In genomic region chr2:40628323-40628722, GRCm38 (mm10) we compare ENCODE assay signal across 23 mouse cellular contexts.
DNase-seq lines count a peak whose midpoint lies in the region; ATAC-seq and TF ChIP-seq lines count a peak whose summit lies in the region.
"Had no signal": no experiment of that assay in that cellular context is flagged by ENCODE, and none has a peak within 500 bp of the region (broad histone marks: within the 10 kb centered on the region; RNA-seq: fewer than 3 reads in every experiment).

No protein-coding gene starts in this region.

- TF ChIP-seq CTCF in brain, embryonic 14.5 days (IDR thresholded peaks at IDR 0.05; ENCODE audit: borderline replicate concordance, extremely low read depth, insufficient read depth, insufficient read length), result no peak

- H3K36me3 ChIP-seq in hindbrain, embryonic 12.5 days, result no peaks in the 10 kb centered on the region
- H3K36me3 ChIP-seq in hindbrain, embryonic 14.5 days (replicated peaks; ENCODE audit: control insufficient read depth, insufficient read depth), result no peaks in the 10 kb centered on the region
- H3K36me3 ChIP-seq in neural tube, embryonic 11.5 days (ENCODE audit: control insufficient read depth, insufficient read depth, low read length), result no peaks in the 10 kb centered on the region
- no peaks in the 10 kb centered on the region for H3K36me3 ChIP-seq in neural tube, embryonic 15.5 days
- H3K36me3 ChIP-seq in neural tube, embryonic 14.5 days (ENCODE audit: control insufficient read depth, insufficient read depth, low read length), result no peaks in the 10 kb centered on the region
- H3K36me3 ChIP-seq: forebrain, embryonic 10.5 days; heart, embryonic 12.5 days; heart, embryonic 15.5 days; hindbrain, embryonic 10.5 days had no signal

- H3K27me3 ChIP-seq in hindbrain, embryonic 12.5 days, result no peaks in the 10 kb centered on the region
- H3K27me3 ChIP-seq in hindbrain, embryonic 14.5 days (ENCODE audit: control insufficient read depth, insufficient read depth, low read length), result no peaks in the 10 kb centered on the region
- no peaks in the 10 kb centered on the region for H3K27me3 ChIP-seq in neural tube, embryonic 11.5 days (ENCODE audit: control insufficient read depth, insufficient read depth, low read length)
- H3K27me3 ChIP-seq in neural tube, embryonic 15.5 days (replicated peaks), result no peaks in the 10 kb centered on the region
- H3K27me3 ChIP-seq in neural tube, embryonic 14.5 days (ENCODE audit: control insufficient read depth, insufficient read depth, low read length), result no peaks in the 10 kb centered on the region
- H3K27me3 ChIP-seq: heart, embryonic 12.5 days; heart, embryonic 15.5 days had no signal

- ATAC-seq in hindbrain, embryonic 12.5 days (ENCODE audit: low FRiP score), result peak; percentile 50; the same call in 1 of the 2 replicates
- ATAC-seq in hindbrain, embryonic 14.5 days (ENCODE audit: low FRiP score), result no peak
- ATAC-seq in neural tube, embryonic 11.5 days (ENCODE audit: insufficient read depth, low FRiP score, low TSS enrichment), result peak; percentile 45; the same call in 1 of the 2 replicates
- ATAC-seq in neural tube, embryonic 15.5 days (ENCODE audit: low FRiP score), result no peak
- peak; percentile 46; the same call in 1 of the 2 replicates for ATAC-seq in neural tube, embryonic 14.5 days (ENCODE audit: low read depth)
- ATAC-seq: CD4-positive, CD25-positive, alpha-beta regulatory T cell, adult 4 months; forebrain, embryonic 14.5 days; hindbrain, embryonic 16.5 days; inflammation-experienced regulatory T-cells, adult 6 months had no signal

- H3K27ac ChIP-seq in hindbrain, embryonic 12.5 days, result no peak overlapping the region
- no peak overlapping the region for H3K27ac ChIP-seq in hindbrain, embryonic 14.5 days
- H3K27ac ChIP-seq in neural tube, embryonic 11.5 days (ENCODE audit: low read depth, low read length), result no peak overlapping the region
- H3K27ac ChIP-seq in neural tube, embryonic 15.5 days (replicated peaks), result no peak overlapping the region
- H3K27ac ChIP-seq in neural tube, embryonic 14.5 days (ENCODE audit: low read depth, low read length), result no peak overlapping the region
- H3K27ac ChIP-seq: forebrain, embryonic 10.5 days; heart, embryonic 15.5 days; hindbrain, embryonic 10.5 days had no signal

- H3K4me1 ChIP-seq in hindbrain, embryonic 12.5 days, result no peaks in the 10 kb centered on the region
- H3K4me1 ChIP-seq in hindbrain, embryonic 14.5 days (replicated peaks; ENCODE audit: control insufficient read depth, insufficient read depth, low read length), result no peaks in the 10 kb centered on the region
- H3K4me1 ChIP-seq in neural tube, embryonic 11.5 days (ENCODE audit: control insufficient read depth, insufficient read depth, low read length), result no peaks in the 10 kb centered on the region
- H3K4me1 ChIP-seq in neural tube, embryonic 15.5 days, result no peaks in the 10 kb centered on the region
- H3K4me1 ChIP-seq in neural tube, embryonic 14.5 days (ENCODE audit: control insufficient read depth, insufficient read depth, low read length), result no peaks in the 10 kb centered on the region
- H3K4me1 ChIP-seq: forebrain, embryonic 10.5 days; heart, embryonic 12.5 days; heart, embryonic 15.5 days; hindbrain, embryonic 10.5 days had no signal

- no peak for TF ChIP-seq POLR2A in brain, embryonic 14.5 days (IDR thresholded peaks at IDR 0.05; ENCODE audit: borderline replicate concordance, extremely low read depth, insufficient read depth, insufficient read length, poor library complexity, severe bottlenecking)

- no peaks in the 10 kb centered on the region for H3K9me3 ChIP-seq in hindbrain, embryonic 12.5 days (replicated peaks)
- H3K9me3 ChIP-seq in hindbrain, embryonic 14.5 days (ENCODE audit: control insufficient read depth, low read length), result no peaks in the 10 kb centered on the region
- H3K9me3 ChIP-seq in neural tube, embryonic 11.5 days (ENCODE audit: control insufficient read depth, low read length), result no peaks in the 10 kb centered on the region
- no peaks in the 10 kb centered on the region for H3K9me3 ChIP-seq in neural tube, embryonic 15.5 days (replicated peaks)
- H3K9me3 ChIP-seq in neural tube, embryonic 14.5 days (ENCODE audit: control insufficient read depth, low read length), result no peaks in the 10 kb centered on the region
- H3K9me3 ChIP-seq: forebrain, embryonic 10.5 days; heart, embryonic 12.5 days; hindbrain, embryonic 10.5 days had no signal

- no peak overlapping the region for H3K4me2 ChIP-seq in hindbrain, embryonic 12.5 days (replicated peaks)
- no peak overlapping the region for H3K4me2 ChIP-seq in hindbrain, embryonic 14.5 days (replicated peaks)
- no peak overlapping the region for H3K4me2 ChIP-seq in neural tube, embryonic 11.5 days (ENCODE audit: low read depth)
- no peak overlapping the region for H3K4me2 ChIP-seq in neural tube, embryonic 15.5 days
- H3K4me2 ChIP-seq in neural tube, embryonic 14.5 days (ENCODE audit: low read depth, low read length), result no peak overlapping the region
- H3K4me2 ChIP-seq: heart, embryonic 12.5 days; heart, embryonic 15.5 days had no signal

- no peak overlapping the region for H3K4me3 ChIP-seq in hindbrain, embryonic 12.5 days
- H3K4me3 ChIP-seq in hindbrain, embryonic 14.5 days (replicated peaks; ENCODE audit: low read length), result no peak overlapping the region
- H3K4me3 ChIP-seq in neural tube, embryonic 11.5 days (ENCODE audit: low read depth, low read length), result no peak overlapping the region
- no peak overlapping the region for H3K4me3 ChIP-seq in neural tube, embryonic 15.5 days (replicated peaks)
- no peak overlapping the region for H3K4me3 ChIP-seq in neural tube, embryonic 14.5 days (ENCODE audit: low read depth, low read length)
- H3K4me3 ChIP-seq: forebrain, embryonic 10.5 days; heart, embryonic 12.5 days; heart, embryonic 15.5 days; hindbrain, embryonic 10.5 days had no signal

- DNase-seq in hindbrain, embryonic 14.5 days (ENCODE audit: low spot score), result no peak
- no peak for DNase-seq in neural tube, embryonic 11.5 days (ENCODE audit: low spot score)
- peak; percentile 5 for DNase-seq in brain, embryonic 14.5 days (ENCODE audit: low read depth)
- DNase-seq: adrenal gland, adult 2 months; adrenal gland, postnatal 14 days; cerebellum, adult 18-20 months; cerebellum, adult 9-10 months; cerebellum, postnatal 14 days; gastrocnemius, postnatal 25 days; heart, adult 18-20 months; heart, postnatal 10 days; heart, postnatal 36 days had no signal

- 78% methylated on average over 4 of the region's 4 CpGs for WGBS in hindbrain, embryonic 12.5 days
- 69% methylated on average over 4 of the region's 4 CpGs for WGBS in hindbrain, embryonic 14.5 days
- 83% methylated on average over 4 of the region's 4 CpGs for WGBS in neural tube, embryonic 11.5 days
- WGBS in neural tube, embryonic 15.5 days, result 72% methylated on average over 4 of the region's 4 CpGs
- WGBS in neural tube, embryonic 14.5 days, result 74% methylated on average over 4 of the region's 4 CpGs

- no peak overlapping the region for H3K9ac ChIP-seq in hindbrain, embryonic 12.5 days
- no peak overlapping the region for H3K9ac ChIP-seq in hindbrain, embryonic 14.5 days
- H3K9ac ChIP-seq in neural tube, embryonic 11.5 days (ENCODE audit: low read length), result no peak overlapping the region
- no peak overlapping the region for H3K9ac ChIP-seq in neural tube, embryonic 15.5 days (replicated peaks)
- H3K9ac ChIP-seq in neural tube, embryonic 14.5 days (replicated peaks; ENCODE audit: low read depth, low read length), result no peak overlapping the region
- H3K9ac ChIP-seq: heart, embryonic 12.5 days; heart, embryonic 15.5 days had no signal

Comparison
In these comparisons a context has a peak if more than half of its experiments do, and no peak if none do; other contexts are left out.
1. ATAC-seq: peak in hindbrain, embryonic 12.5 days (single experiment), neural tube, embryonic 11.5 days (single experiment) and neural tube, embryonic 14.5 days (single experiment); none in hindbrain, embryonic 14.5 days (single experiment) and neural tube, embryonic 15.5 days (single experiment).